Mouse (Mus musculus) midbrain, embryonic 11.5 days (tissue): Measurements from ENCODE around the gene Bach2. TPM values are rescaled to one million over a fixed set of nuclear protein-coding genes. Genes with fewer than 3 reads are reported as not detected.
A peak's percentile ranks its signal among the peaks of the same experiment; 100 is the strongest.

Source experiments
- ATAC-seq: fragments of 200-750 bp; cut with Nextera tagmentation; 2 replicates; pipeline ENCODE4 v1.8.0; 2017; ENCODE audit warnings: moderate TSS enrichment, moderate library complexity; ENCODE audit not compliant: low FRiP score
- DNase-seq: peaks from one replicate; pipeline ENCODE4 v3.0.0; 2015; ENCODE audit warnings: low spot score; ENCODE audit errors: missing footprints
- H3K27ac ChIP-seq: fragments of 300-500 bp; sonication (generic); 2 replicates; pipeline ENCODE4 v1.5.1; 2014; ENCODE audit warnings: low read depth, low read length
- H3K27me3 ChIP-seq: fragments of 300-500 bp; sonication (generic); 2 replicates; pipeline ENCODE4 v1.6.1; 2014; ENCODE audit warnings: mild to moderate bottlenecking, low read length, moderate library complexity, mixed read lengths; ENCODE audit not compliant: control insufficient read depth, insufficient read depth
- H3K36me3 ChIP-seq: fragments of 300-500 bp; sonication (generic); 2 replicates; pipeline ENCODE4 v1.6.1; 2014; ENCODE audit warnings: mild to moderate bottlenecking, low read length, moderate library complexity, mixed read lengths; ENCODE audit not compliant: control insufficient read depth, insufficient read depth
- H3K4me1 ChIP-seq: fragments of 300-500 bp; sonication (generic); 2 replicates; pipeline ENCODE4 v1.6.1; 2014; ENCODE audit warnings: low read length; ENCODE audit not compliant: control insufficient read depth, insufficient read depth
- H3K4me2 ChIP-seq: fragments of 300-500 bp; sonication (generic); 2 replicates; pipeline ENCODE4 v1.6.1; 2014; ENCODE audit warnings: mild to moderate bottlenecking, moderate library complexity
- H3K4me3 ChIP-seq: fragments of 300-500 bp; sonication (generic); 2 replicates; pipeline ENCODE4 v1.5.1; 2014; ENCODE audit warnings: low read depth, low read length
- H3K9ac ChIP-seq: fragments of 300-500 bp; sonication (generic); 2 replicates; pipeline ENCODE4 v1.6.1; 2014; ENCODE audit warnings: low read length
- H3K9me3 ChIP-seq: fragments of 300-500 bp; sonication (generic); 2 replicates; pipeline ENCODE4 v1.6.1; 2016; ENCODE audit warnings: low read length; ENCODE audit not compliant: control insufficient read depth
- WGBS: fragments of 180-500 bp; shearing (Covaris S2); extraction: QIAGEN DNeasy Blood & Tissue Kit; methylation state at CpG from one replicate; pipeline ENCODE4 v1.1.7; 2014; 5-methylcytosine and 5-hydroxymethylcytosine counted together
- polyA plus RNA-seq: library from polyadenylated mRNA; unstranded; fragments of >200 nt; fragmentation: Nextera tagmentation; extraction: Ambion mirVana; gene quantifications from 2 replicates; pipeline ENCODE4 v1.2.1, GENCODE M21; 2014

Bach2 gene
- polyA plus RNA-seq, 1 experiment from 2014 or later, result 13.2 TPM

DNA sequence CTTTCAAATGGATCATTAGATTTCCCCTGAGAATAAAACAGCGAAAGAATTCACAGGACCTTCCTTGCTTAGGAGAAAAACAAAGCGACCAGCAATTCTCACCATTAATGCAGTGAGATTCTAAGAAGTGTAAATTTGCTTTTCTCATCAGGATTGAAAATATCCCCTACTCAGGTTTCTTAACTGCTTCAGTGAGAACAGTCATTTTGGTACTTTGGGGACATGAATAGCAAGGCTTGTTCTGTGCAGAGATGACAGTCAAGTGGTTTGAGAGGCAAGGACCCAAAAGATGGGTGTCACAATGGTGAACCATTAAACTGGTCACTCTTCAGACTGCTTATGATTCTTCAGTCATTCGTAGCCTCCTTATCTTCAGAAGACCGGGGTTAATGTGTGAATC lies 263.6 kb downstream of the Bach2 start:
- DNase-seq (peak; percentile 41), ATAC-seq (no peak)
- no peak overlapping the region for H3K27ac ChIP-seq
- H3K4me1 ChIP-seq, result no peaks in the 10 kb centered on the region
- no peak overlapping the region for H3K4me3 ChIP-seq
- H3K9me3 ChIP-seq, result no peaks in the 10 kb centered on the region
- no peak overlapping the region for H3K9ac ChIP-seq
- no peak overlapping the region for H3K4me2 ChIP-seq
- no peaks in the 10 kb centered on the region for H3K27me3 ChIP-seq
- H3K36me3 ChIP-seq, result no peaks in the 10 kb centered on the region
- WGBS, result 94% methylated on average over 4 of the region's 4 CpGs

GRCm38 (mm10) chr4:32504236-32504635 lies 265.6 kb downstream of the Bach2 start:
- H3K4me2 ChIP-seq, result no peak overlapping the region
- ATAC-seq (no peak), DNase-seq (peak; percentile 14)
- H3K27me3 ChIP-seq, result no peaks in the 10 kb centered on the region
- no peaks in the 10 kb centered on the region for H3K9me3 ChIP-seq
- H3K4me1 ChIP-seq, result peaks cover 8% of the 10 kb centered on the region; the same call in 1 of the 2 replicates
- no peak overlapping the region for H3K4me3 ChIP-seq
- 96% methylated on average over 11 of the region's 11 CpGs for WGBS
- H3K9ac ChIP-seq, result no peak overlapping the region
- no peak overlapping the region for H3K27ac ChIP-seq
- no peaks in the 10 kb centered on the region for H3K36me3 ChIP-seq

DNA sequence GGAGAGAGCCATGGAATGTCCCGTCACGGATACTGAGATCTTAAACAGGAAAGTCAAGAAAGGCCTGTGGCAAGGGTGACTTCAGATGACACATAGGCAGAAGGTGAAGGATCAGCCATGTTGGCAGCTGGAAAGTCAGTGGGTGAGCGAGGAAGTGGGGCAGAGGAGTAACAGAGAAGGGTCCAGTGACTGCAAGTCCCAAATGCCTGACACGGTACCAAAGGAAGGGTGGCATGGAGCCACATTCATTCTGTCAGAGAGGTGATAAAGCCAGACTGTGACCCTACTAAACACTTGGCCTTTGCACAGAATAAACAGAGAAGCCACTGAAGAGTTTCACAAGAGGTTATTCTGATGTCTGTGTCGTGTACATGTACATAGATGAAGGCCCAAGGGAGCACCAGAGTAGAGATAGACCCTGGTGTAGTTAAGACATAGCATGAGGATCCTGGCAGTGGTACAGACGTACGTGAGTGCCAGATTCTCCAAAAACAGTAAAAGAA lies 267.8 kb downstream of the Bach2 start:
- no peak overlapping the region for H3K27ac ChIP-seq
- H3K4me3 ChIP-seq, result no peak overlapping the region
- no peak overlapping the region for H3K9ac ChIP-seq
- WGBS, result 92% methylated on average over 7 of the region's 7 CpGs
- peaks cover 9% of the 10 kb centered on the region; the same call in 1 of the 2 replicates for H3K4me1 ChIP-seq
- H3K36me3 ChIP-seq, result no peaks in the 10 kb centered on the region
- no peaks in the 10 kb centered on the region for H3K9me3 ChIP-seq
- no peaks in the 10 kb centered on the region for H3K27me3 ChIP-seq
- no peak overlapping the region for H3K4me2 ChIP-seq
- DNase-seq, result peak; percentile 1
- no peak for ATAC-seq

DNA sequence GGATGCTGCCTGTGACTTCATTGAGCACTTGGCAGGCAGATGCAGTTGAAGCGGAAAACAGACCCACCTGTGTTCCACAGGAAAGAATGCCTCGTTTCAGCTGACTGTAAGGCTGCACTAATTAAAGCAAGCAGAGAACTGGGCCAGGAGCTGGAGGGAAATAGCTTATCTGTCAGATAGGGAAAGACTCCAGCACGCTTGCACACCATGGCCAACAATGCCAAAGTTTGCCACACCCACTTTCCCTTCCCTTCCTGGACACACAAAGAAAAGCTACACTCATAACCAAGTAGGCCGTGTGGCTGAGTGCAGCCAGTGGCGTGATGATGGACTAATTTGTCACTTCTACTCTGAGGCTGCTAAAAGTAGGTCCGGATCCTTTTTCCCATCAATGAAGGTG lies 268.4 kb downstream of the Bach2 start:
- ATAC-seq (no peak), DNase-seq (peak; percentile 23)
- Histone ChIP-seq H3K36me3 (no peaks in the 10 kb centered on the region), H3K4me1 (peaks cover 9% of the 10 kb centered on the region; the same call in 1 of the 2 replicates), H3K4me2 (no peak overlapping the region), H3K27me3 (no peaks in the 10 kb centered on the region), H3K27ac (no peak overlapping the region), H3K9me3 (no peaks in the 10 kb centered on the region), H3K4me3 (no peak overlapping the region), H3K9ac (no peak overlapping the region)
- 91% methylated on average over 6 of the region's 6 CpGs for WGBS

DNA sequence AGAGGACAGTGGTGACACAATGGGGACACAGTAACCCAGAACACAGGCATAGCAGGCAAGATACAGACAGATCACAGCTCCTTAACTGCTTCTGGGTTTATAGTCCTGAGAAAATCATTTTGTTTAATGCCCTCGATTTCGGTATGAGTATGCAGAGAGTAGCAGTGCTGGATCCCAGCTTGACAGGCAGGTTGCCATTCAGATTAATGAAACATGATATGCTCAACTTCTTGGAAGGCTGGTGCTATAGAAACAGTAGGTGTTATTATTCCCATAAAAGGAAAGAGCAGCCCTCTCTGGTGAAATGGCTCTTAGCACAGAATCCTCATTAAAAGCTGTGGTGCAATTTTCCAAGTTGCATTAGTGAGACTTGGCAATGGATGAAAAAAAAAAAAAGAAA lies 270.0 kb downstream of the Bach2 start:
- WGBS, result 43% methylated on average over 2 of the region's 2 CpGs
- no peak overlapping the region for H3K4me2 ChIP-seq
- H3K4me1 ChIP-seq, result peaks cover 9% of the 10 kb centered on the region; the same call in 1 of the 2 replicates
- H3K27me3 ChIP-seq, result no peaks in the 10 kb centered on the region
- DNase-seq, result no peak
- no peaks in the 10 kb centered on the region for H3K36me3 ChIP-seq
- no peak overlapping the region for H3K27ac ChIP-seq
- H3K9ac ChIP-seq, result no peak overlapping the region
- H3K4me3 ChIP-seq, result no peak overlapping the region
- no peaks in the 10 kb centered on the region for H3K9me3 ChIP-seq
- ATAC-seq, result no peak

- Histone ChIP-seq H3K27ac (no peak overlapping the region), H3K36me3 (no peaks in the 10 kb centered on the region), H3K4me2 (no peak overlapping the region), H3K27me3 (no peaks in the 10 kb centered on the region), H3K4me3 (no peak overlapping the region), H3K9ac (no peak overlapping the region), H3K4me1 (peaks cover 9% of the 10 kb centered on the region; the same call in 1 of the 2 replicates), H3K9me3 (no peaks in the 10 kb centered on the region)
- ATAC-seq, result no peak
- DNase-seq, result peak; percentile 86
- WGBS, result 28% methylated on average over 8 of the region's 8 CpGs
Observed at GRCm38 (mm10) chr4:32508996-32509395, 270.4 kb downstream of the Bach2 start.

DNA sequence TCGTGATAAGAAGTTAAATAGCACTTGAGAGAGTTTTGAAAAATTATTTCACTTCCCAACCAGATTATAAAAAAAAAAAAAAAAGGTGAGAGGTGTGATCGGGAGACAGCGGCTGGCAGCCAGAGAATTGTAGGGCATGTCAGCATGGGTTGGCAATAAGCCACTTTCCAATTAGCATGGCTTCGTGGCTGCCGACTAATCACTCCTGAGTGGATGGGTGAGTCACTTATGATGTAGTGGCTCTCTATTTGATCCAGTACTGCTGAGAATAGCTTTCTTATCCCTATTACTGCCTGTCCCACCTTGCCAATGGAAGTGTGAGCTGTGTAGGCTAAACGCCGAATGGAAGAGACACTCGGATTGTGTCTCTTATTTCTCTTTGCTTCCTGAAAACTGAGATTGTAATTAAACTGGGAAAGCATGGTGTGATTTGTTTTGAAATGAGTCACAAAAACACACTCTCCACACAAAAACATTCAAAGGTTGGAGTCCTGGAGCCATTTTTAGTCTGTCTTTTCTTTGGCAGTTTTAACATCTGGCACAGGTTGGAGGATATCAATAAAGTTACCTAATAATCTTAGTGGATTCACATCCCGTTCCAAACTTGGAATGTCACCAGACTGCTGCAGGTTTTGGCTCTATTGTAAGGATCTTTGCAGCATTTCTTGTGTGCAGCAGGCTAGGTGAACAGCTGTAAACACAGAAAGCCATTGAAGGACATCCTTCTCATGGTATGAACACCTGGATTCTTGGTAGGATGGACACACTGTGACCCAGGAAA lies 271.4 kb downstream of the Bach2 start:
- 75% methylated on average over 9 of the region's 9 CpGs for WGBS

GRCm38 (mm10) chr4:32510940-32511339 lies 272.3 kb downstream of the Bach2 start:
- Histone ChIP-seq H3K4me1 (peaks cover 14% of the 10 kb centered on the region; the same call in 1 of the 2 replicates), H3K9ac (no peak overlapping the region), H3K27ac (no peak overlapping the region), H3K4me2 (no peak overlapping the region), H3K4me3 (no peak overlapping the region), H3K9me3 (no peaks in the 10 kb centered on the region), H3K36me3 (no peaks in the 10 kb centered on the region), H3K27me3 (no peaks in the 10 kb centered on the region)
- WGBS, result 76% methylated on average over 7 of the region's 7 CpGs
- ATAC-seq (no peak), DNase-seq (peak; percentile 78)

More for the DNA sequence above, 271.4 kb downstream of the Bach2 start:
- H3K4me1 ChIP-seq, result peaks cover 13% of the 10 kb centered on the region; the same call in 1 of the 2 replicates
- no peaks in the 10 kb centered on the region for H3K36me3 ChIP-seq
- H3K27me3 ChIP-seq, result no peaks in the 10 kb centered on the region
- H3K4me2 ChIP-seq, result no peak overlapping the region
- no peak overlapping the region for H3K9ac ChIP-seq
- no peak overlapping the region for H3K27ac ChIP-seq
- ATAC-seq (no peak), DNase-seq (no peak)
- H3K9me3 ChIP-seq, result no peaks in the 10 kb centered on the region
- H3K4me3 ChIP-seq, result no peak overlapping the region

- DNase-seq (peak; percentile 75), ATAC-seq (no peak)
Observed at GRCm38 (mm10) chr4:32516126-32516525, 277.5 kb downstream of the Bach2 start.

More at GRCm38 (mm10) chr4:32516126-32516525, 277.5 kb downstream of the Bach2 start:
- H3K4me2 ChIP-seq, result no peak overlapping the region
- no peak overlapping the region for H3K4me3 ChIP-seq
- 90% methylated on average over 8 of the region's 8 CpGs for WGBS
- H3K36me3 ChIP-seq, result no peaks in the 10 kb centered on the region
- no peak overlapping the region for H3K27ac ChIP-seq
- H3K27me3 ChIP-seq, result no peaks in the 10 kb centered on the region
- H3K4me1 ChIP-seq, result peaks cover 19% of the 10 kb centered on the region
- H3K9ac ChIP-seq, result no peak overlapping the region
- H3K9me3 ChIP-seq, result no peaks in the 10 kb centered on the region
